Mouse (Mus musculus): ENCODE results near the gene Plscr3. TPM values are rescaled to one million over a fixed set of nuclear protein-coding genes. Genes with fewer than 3 reads are reported as not detected.

The Plscr3 gene
- total and polyA plus RNA-seq, 3 experiments = 4.6 to 26.0 TPM; not detected in 1

DNA sequence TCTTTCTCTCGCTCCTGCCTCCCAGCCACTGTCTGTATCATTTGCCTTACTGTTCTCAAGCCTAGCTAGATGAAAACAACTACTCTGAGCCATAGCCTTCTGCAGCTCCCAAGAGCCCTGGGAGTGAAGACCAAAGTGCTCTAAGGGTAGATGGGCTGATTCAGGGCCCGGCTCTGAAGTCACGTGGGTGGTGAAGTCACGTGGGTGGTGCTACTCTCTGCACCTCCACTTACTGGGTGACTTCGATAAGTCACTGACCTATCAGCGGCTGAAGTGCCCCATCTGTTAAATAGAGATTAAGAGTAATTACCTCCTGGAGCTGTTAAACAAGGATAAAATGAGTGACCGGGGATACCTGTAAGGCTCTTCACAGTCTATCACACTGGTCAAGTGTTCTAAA is 7.8 kb downstream of the Plscr3 start:
- Histone ChIP-seq H3K4me1 (ENCODE audit: control insufficient read depth in 1 of 2, insufficient read depth in 2 of 2, low read length in 2 of 2) (peaks cover 7 to 21% of the 10 kb centered on the region in 2 experiments; a peak in 3 of 4 replicates), H3K27ac (ENCODE audit: control insufficient read depth, low read depth, low read length) (peak overlapping the region; percentile 75), H3K79me2 (ENCODE audit: control insufficient read depth, insufficient read depth, low read length, poor library complexity) (no peaks in the 10 kb centered on the region), H3K9me3 (replicated peaks; ENCODE audit: insufficient read depth, low read length) (no peaks in the 10 kb centered on the region), H3K9ac (ENCODE audit: control insufficient read depth, low read depth, low read length, poor library complexity, severe bottlenecking) (peak overlapping the region; percentile 38), H3K27me3 (ENCODE audit: control insufficient read depth in 1 of 2, insufficient read depth in 2 of 2, low read length in 2 of 2) (no peaks in the 10 kb centered on the region), H3K4me3 (ENCODE audit: control insufficient read depth in 1 of 2, insufficient read depth in 1 of 2, low read depth in 2 of 2, low read length in 2 of 2) (peak overlapping the region; percentile 21 to 42), H3K36me3 (ENCODE audit: control insufficient read depth in 1 of 2, insufficient read depth in 2 of 2, low read length in 2 of 2) (peaks cover 0 to 12% of the 10 kb centered on the region in 2 experiments; a peak in 2 of 4 replicates)
- peak; percentile 98 for DNase-seq (ENCODE audit: low read depth, low spot score)
- no peak for TF ChIP-seq RAD21 (IDR thresholded peaks at IDR 0.05; ENCODE audit: low read depth, low read length)
- TF ChIP-seq UBTF (IDR thresholded peaks at IDR 0.05; ENCODE audit: borderline replicate concordance, insufficient read depth, low read depth, low read length) = no peak
- TF ChIP-seq ELF1 (IDR thresholded peaks at IDR 0.05; ENCODE audit: low read depth, low read length) = no peak
- peak; percentile 73 for TF ChIP-seq HCFC1 (IDR thresholded peaks at IDR 0.05; ENCODE audit: low read depth, low read length)
- TF ChIP-seq KAT2A (conservative IDR thresholded peaks at IDR 0.05; ENCODE audit: low read depth, low read length) = no peak
- peak; percentile 98 to 99 for TF ChIP-seq USF2 (IDR thresholded peaks at IDR 0.05; ENCODE audit: borderline replicate concordance in 1 of 2, insufficient read depth in 1 of 2, low read depth in 1 of 2, low read length in 2 of 2)
- no peak for TF ChIP-seq JUND (IDR thresholded peaks at IDR 0.05; ENCODE audit: low read depth, low read length)
- TF ChIP-seq EP300 (IDR thresholded peaks at IDR 0.05; ENCODE audit: low read depth in 1 of 2, low read length in 2 of 2) = peak; percentile 82 to 95
- TF ChIP-seq MAX (IDR thresholded peaks at IDR 0.05; ENCODE audit: low read length) = peak; percentile 100
- no peak for TF ChIP-seq E2F4 (IDR thresholded peaks at IDR 0.05; ENCODE audit: borderline replicate concordance, low read depth, low read length)
- no peak for TF ChIP-seq GABPA (IDR thresholded peaks at IDR 0.05; ENCODE audit: low read depth, low read length)
- TF ChIP-seq RCOR1 (IDR thresholded peaks at IDR 0.05; ENCODE audit: low read depth, low read length) = peak; percentile 48
- TF ChIP-seq MYC (IDR thresholded peaks at IDR 0.05; ENCODE audit: low read depth, low read length) = 0 out of 2 replicates have a peak, but pooled peaks have one; percentile 85
- no peak for TF ChIP-seq NRF1 (IDR thresholded peaks at IDR 0.05; ENCODE audit: insufficient read depth, low read depth, low read length, poor library complexity, severe bottlenecking)
- peak; percentile 98 for TF ChIP-seq GATA1 (IDR thresholded peaks at IDR 0.05; ENCODE audit: low read depth, low read length)
- peak; percentile 96 for TF ChIP-seq POLR2AphosphoS2 (IDR thresholded peaks at IDR 0.05; ENCODE audit: low read length)
- no peak for TF ChIP-seq ZKSCAN1 (IDR thresholded peaks at IDR 0.05; ENCODE audit: low read depth, low read length)
- TF ChIP-seq CTCF (IDR thresholded peaks at IDR 0.05 in 2 of 3, conservative IDR thresholded peaks at IDR 0.05 in 1 of 3; ENCODE audit: control insufficient read depth in 1 of 3, insufficient read depth in 1 of 3, low read depth in 2 of 3, low read length in 3 of 3, poor library complexity in 1 of 3, severe bottlenecking in 1 of 3) = no peak
- no peak for TF ChIP-seq MAFK (IDR thresholded peaks at IDR 0.05; ENCODE audit: borderline replicate concordance, low read depth, low read length)
- TF ChIP-seq TAL1 (IDR thresholded peaks at IDR 0.05; ENCODE audit: low read length) = peak; percentile 98
- no peak for TF ChIP-seq MEF2A (IDR thresholded peaks at IDR 0.05; ENCODE audit: extremely low read depth, insufficient replicate concordance, low read depth, low read length, poor library complexity, severe bottlenecking)
- TF ChIP-seq TBP (IDR thresholded peaks at IDR 0.05; ENCODE audit: low read depth, low read length) = peak; percentile 79; the same call in 1 of the 2 replicates
- no peak for TF ChIP-seq CHD1 (IDR thresholded peaks at IDR 0.05; ENCODE audit: low read depth, low read length)
- TF ChIP-seq ZC3H11A (IDR thresholded peaks at IDR 0.05; ENCODE audit: low read depth, low read length) = no peak
- peak; percentile 83 for TF ChIP-seq MXI1 (IDR thresholded peaks at IDR 0.05; ENCODE audit: low read depth, low read length)
- peak; percentile 41 to 86; a peak in 2 of 4 replicates for TF ChIP-seq POLR2A (IDR thresholded peaks at IDR 0.05; ENCODE audit: control insufficient read depth in 1 of 2, insufficient read depth in 1 of 2, low read depth in 1 of 2, low read length in 2 of 2, poor library complexity in 1 of 2)
- TF ChIP-seq NELFE (IDR thresholded peaks at IDR 0.05; ENCODE audit: low read depth, low read length) = peak; percentile 83
- TF ChIP-seq SIN3A (IDR thresholded peaks at IDR 0.05; ENCODE audit: low read length) = peak; percentile 78
- TF ChIP-seq ETS1 (IDR thresholded peaks at IDR 0.05; ENCODE audit: low read depth, low read length) = peak; percentile 87
- no peak for TF ChIP-seq CHD2 (IDR thresholded peaks at IDR 0.05; ENCODE audit: low read length)
- peak; percentile 75 for TF ChIP-seq ZMIZ1 (IDR thresholded peaks at IDR 0.05; ENCODE audit: low read depth, low read length)
- peak; percentile 99 for TF ChIP-seq TCF12 (IDR thresholded peaks at IDR 0.05; ENCODE audit: low read depth, low read length)
- no peak for TF ChIP-seq MYB (IDR thresholded peaks at IDR 0.05; ENCODE audit: low read depth, low read length)
- no peak for TF ChIP-seq POLR2AphosphoS5 (IDR thresholded peaks at IDR 0.05; ENCODE audit: borderline replicate concordance, low read depth, low read length)
- peak; percentile 100 for TF ChIP-seq USF1 (IDR thresholded peaks at IDR 0.05; ENCODE audit: low read depth, low read length)
- TF ChIP-seq MAZ (IDR thresholded peaks at IDR 0.05; ENCODE audit: low read depth, low read length) = no peak
- TF ChIP-seq BHLHE40 (IDR thresholded peaks at IDR 0.05; ENCODE audit: borderline replicate concordance, low read depth, low read length) = peak; percentile 94
- no peak for TF ChIP-seq SMC3 (IDR thresholded peaks at IDR 0.05; ENCODE audit: low read depth, low read length)

Measured in MEL (cell line).